Mouse (Mus musculus): ENCODE results near the gene Tmem39a.

GRCm38 (mm10) chr16:38526264-38526663 lies 32.2 kb upstream of the Tmem39a start:
- TF ChIP-seq CTCF (IDR thresholded peaks at IDR 0.05; ENCODE audit: borderline replicate concordance, control insufficient read depth, extremely low read depth, insufficient read depth, low read length, poor library complexity) (no peak), POLR2A (IDR thresholded peaks at IDR 0.05; ENCODE audit: control insufficient read depth, extremely low read depth, insufficient read depth, low read length, poor library complexity) (no peak)
